Mouse (Mus musculus): ENCODE results near the gene Bicral. TPM values are rescaled to one million over a fixed set of nuclear protein-coding genes. Genes with fewer than 3 reads are reported as not detected.

Gene Bicral
- total and polyA plus RNA-seq, 3 experiments = 3.0 to 7.4 (median 5.9) TPM

DNA sequence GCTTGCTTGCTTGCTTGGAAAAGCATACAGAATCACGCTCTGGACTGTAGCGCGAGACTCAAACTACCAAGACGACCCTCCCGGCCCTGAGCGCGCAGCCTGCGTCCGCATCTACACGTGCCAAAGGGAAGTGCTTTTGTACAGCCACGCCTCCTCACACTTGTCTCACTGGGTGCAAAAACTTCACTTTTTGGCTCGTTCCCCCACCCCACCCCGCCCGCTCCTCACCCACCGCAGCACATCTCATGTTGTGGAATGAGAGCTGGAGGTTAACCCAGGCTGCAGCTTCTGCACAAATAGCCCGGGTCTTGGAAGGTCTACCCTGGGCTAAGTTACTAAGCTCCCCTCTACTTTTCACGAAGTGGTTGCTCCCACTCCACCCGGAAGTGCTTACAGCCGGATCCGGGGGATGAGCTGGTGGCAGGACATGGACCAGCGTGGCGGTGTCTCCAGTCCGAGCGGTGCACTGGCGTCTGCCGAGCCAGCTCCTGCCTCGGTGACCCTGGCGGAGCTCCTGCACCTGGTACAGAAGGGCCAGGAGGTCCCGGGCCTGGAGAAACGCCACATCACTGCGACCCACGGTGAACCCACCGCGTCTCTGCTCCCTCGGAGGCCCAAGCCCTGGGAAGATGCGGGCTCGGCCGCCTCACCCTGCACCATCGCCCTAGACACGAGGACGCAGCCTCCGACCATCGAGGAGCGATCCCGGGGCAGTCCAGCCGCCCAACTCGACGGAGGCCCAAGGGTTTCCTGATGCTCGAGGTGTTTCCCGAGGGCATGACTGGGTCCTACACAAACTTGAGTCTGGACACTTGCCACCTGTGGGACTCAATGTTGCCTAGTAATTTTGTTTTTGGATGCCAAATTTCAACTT, 85.6 kb downstream of the Bicral start, which contains the start of gene 2310039H08Rik:
TSS of gene 2310039H08Rik (plus strand) at position 232 of the 874 bp plus-strand sequence.
- Histone ChIP-seq H3K79me2 (replicated peaks; ENCODE audit: control insufficient read depth, extremely low read depth, insufficient read depth, poor library complexity, severe bottlenecking) (no peaks in the 10 kb centered on the region; the same call in 1 of the 2 replicates), H3K4me3 (replicated peaks in 1 of 3; ENCODE audit: low read depth in 2 of 3, low read length in 2 of 3, poor library complexity in 1 of 3) (peak within 1 kb of the TSS; percentile 67 to 88 (median 86))

GRCm38 (mm10) chr17:46772038-46772403, 86.3 kb downstream of the Bicral start:
- dilution Hi-C loops (cut with MboI; ENCODE audit: extremely low pct_ligation_motif_present, extremely low pct_unique_long_range_greater_than_20kb, low sequenced_read_pairs) = no loop called here
- H3K9me3 ChIP-seq (replicated peaks; ENCODE audit: low read length) = no peaks in the 10 kb centered on the region
- in situ Hi-C loops (cut with MboI; ENCODE audit: low pct_ligation_motif_present, low pct_unique_long_range_greater_than_20kb, low sequenced_read_pairs) = loop anchor here (5.0 kb wide), 2 partner anchors 35 to 120 kb away; partner anchors contain the start of gene Cul7
- H3K4me1 ChIP-seq (ENCODE audit: control insufficient read depth in 1 of 2, insufficient read depth in 2 of 2) = peaks cover 8 to 28% of the 10 kb centered on the region in 2 experiments
- H3K79me2 ChIP-seq (replicated peaks; ENCODE audit: control insufficient read depth, extremely low read depth, insufficient read depth, poor library complexity, severe bottlenecking) = no peaks in the 10 kb centered on the region; the same call in 1 of the 2 replicates
- TF ChIP-seq MAZ (IDR thresholded peaks at IDR 0.05; ENCODE audit: low read depth, low read length) (0 out of 2 replicates have a peak, but pooled peaks have one; percentile 0), HCFC1 (IDR thresholded peaks at IDR 0.05; ENCODE audit: low read depth, low read length) (no peak)
- peaks cover 21 to 26% of the 10 kb centered on the region in 2 experiments for H3K36me3 ChIP-seq (replicated peaks in 1 of 2; ENCODE audit: control insufficient read depth in 1 of 2, insufficient read depth in 1 of 2, low read length in 1 of 2)
- H3K4me3 ChIP-seq (replicated peaks in 1 of 3; ENCODE audit: low read depth in 2 of 3, low read length in 2 of 3, poor library complexity in 1 of 3) = peak overlapping the region; percentile 67 to 88 (median 86)
- DNase-seq (ENCODE audit: extremely low read depth) = no peak
- no peaks in the 10 kb centered on the region for H3K27me3 ChIP-seq (replicated peaks)
- H3K4me2 ChIP-seq (ENCODE audit: insufficient read depth, low read depth, poor library complexity, severe bottlenecking) = peak overlapping the region; percentile 64
- H3K27ac ChIP-seq (ENCODE audit: insufficient read depth, low read depth) = peak overlapping the region; percentile 85; the same call in 1 of the 2 replicates
- peak overlapping the region; percentile 64; the same call in 1 of the 2 replicates for H3K9ac ChIP-seq (ENCODE audit: insufficient read depth, low read depth)

More for the DNA sequence above, 85.6 kb downstream of the Bicral start, which contains the start of gene 2310039H08Rik:
- Histone ChIP-seq H3K36me3 (replicated peaks in 1 of 2; ENCODE audit: control insufficient read depth in 1 of 2, insufficient read depth in 1 of 2, low read length in 1 of 2) (peaks cover 27 to 32% of the 10 kb centered on the region in 2 experiments), H3K4me1 (ENCODE audit: control insufficient read depth in 1 of 2, insufficient read depth in 2 of 2) (peaks cover 8 to 27% of the 10 kb centered on the region in 2 experiments), H3K9ac (ENCODE audit: insufficient read depth, low read depth) (peak within 1 kb of the TSS; percentile 64), H3K27me3 (replicated peaks) (no peaks in the 10 kb centered on the region), H3K9me3 (replicated peaks; ENCODE audit: low read length) (no peaks in the 10 kb centered on the region), H3K4me2 (ENCODE audit: insufficient read depth, low read depth, poor library complexity, severe bottlenecking) (peak within 1 kb of the TSS; percentile 87), H3K27ac (ENCODE audit: insufficient read depth, low read depth) (peak within 1 kb of the TSS; percentile 85)
- in situ Hi-C loops (cut with MboI; ENCODE audit: low pct_ligation_motif_present, low pct_unique_long_range_greater_than_20kb, low sequenced_read_pairs) (loop anchor here (5.0 kb wide), 2 partner anchors 35 to 120 kb away; partner anchors contain the start of gene Cul7), dilution Hi-C loops (cut with MboI; ENCODE audit: extremely low pct_ligation_motif_present, extremely low pct_unique_long_range_greater_than_20kb, low sequenced_read_pairs) (no loop called here)
- DNase-seq (ENCODE audit: extremely low read depth) = peak; percentile 91
- 0 out of 2 replicates have a peak, but pooled peaks have one; percentile 19 for TF ChIP-seq ETS1 (conservative IDR thresholded peaks at IDR 0.05; ENCODE audit: low read depth, low read length)
- 0 out of 2 replicates have a peak, but pooled peaks have one; percentile 29 for TF ChIP-seq RCOR1 (conservative IDR thresholded peaks at IDR 0.05; ENCODE audit: low read depth, low read length)
- peak; percentile 97 for TF ChIP-seq SIN3A (IDR thresholded peaks at IDR 0.05; ENCODE audit: low read length)
- no peak for TF ChIP-seq RAD21 (IDR thresholded peaks at IDR 0.05; ENCODE audit: low read depth, low read length)
- TF ChIP-seq EP300 (IDR thresholded peaks at IDR 0.05; ENCODE audit: low read length) = no peak; the same call in 1 of the 2 replicates
- TF ChIP-seq E2F4 (IDR thresholded peaks at IDR 0.05; ENCODE audit: insufficient replicate concordance, low read depth, low read length) = 0 out of 2 replicates have a peak, but pooled peaks have one; percentile 3
- TF ChIP-seq MEF2A (IDR thresholded peaks at IDR 0.05; ENCODE audit: borderline replicate concordance, low read depth, low read length) = 0 out of 2 replicates have a peak, but pooled peaks have one; percentile 33
- TF ChIP-seq ZKSCAN1 (IDR thresholded peaks at IDR 0.05; ENCODE audit: borderline replicate concordance, low read depth, low read length) = no peak
- no peak for TF ChIP-seq JUN (IDR thresholded peaks at IDR 0.05; ENCODE audit: insufficient read depth, low read depth, low read length)
- TF ChIP-seq MAZ (IDR thresholded peaks at IDR 0.05; ENCODE audit: low read depth, low read length) = no peak
- TF ChIP-seq GABPA (IDR thresholded peaks at IDR 0.05; ENCODE audit: insufficient replicate concordance, low read depth, low read length) = no peak
- peak; percentile 77; the same call in 1 of the 2 replicates for TF ChIP-seq KAT2A (IDR thresholded peaks at IDR 0.05; ENCODE audit: insufficient replicate concordance, low read length)
- TF ChIP-seq PAX5 (IDR thresholded peaks at IDR 0.05; ENCODE audit: low read length) = no peak
- TF ChIP-seq MAFK (IDR thresholded peaks at IDR 0.05; ENCODE audit: insufficient replicate concordance, low read length) = 0 out of 2 replicates have a peak, but pooled peaks have one; percentile 12
- TF ChIP-seq CHD2 (IDR thresholded peaks at IDR 0.05; ENCODE audit: low read length) = peak; percentile 67
- no peak for TF ChIP-seq JUND (conservative IDR thresholded peaks at IDR 0.05; ENCODE audit: low read depth, low read length)
- TF ChIP-seq IRF4 (IDR thresholded peaks at IDR 0.05; ENCODE audit: low read depth, low read length) = peak; percentile 26; the same call in 1 of the 2 replicates
- peak; percentile 83 for TF ChIP-seq HCFC1 (IDR thresholded peaks at IDR 0.05; ENCODE audit: low read depth, low read length)
- TF ChIP-seq CHD1 (IDR thresholded peaks at IDR 0.05; ENCODE audit: low read depth, low read length) = peak; percentile 95; the same call in 1 of the 2 replicates
- TF ChIP-seq CTCF (conservative IDR thresholded peaks at IDR 0.05 in 1 of 2, IDR thresholded peaks at IDR 0.05 in 1 of 2; ENCODE audit: low read depth in 2 of 2, low read length in 2 of 2) = no peak
- TF ChIP-seq BHLHE40 (IDR thresholded peaks at IDR 0.05; ENCODE audit: low read depth, low read length) = peak; percentile 98
- no peak; the same call in 1 of the 2 replicates for TF ChIP-seq ZNF384 (IDR thresholded peaks at IDR 0.05; ENCODE audit: low read depth, low read length)
- TF ChIP-seq USF1 (IDR thresholded peaks at IDR 0.05; ENCODE audit: low read depth, low read length) = no peak
- TF ChIP-seq ELF1 (IDR thresholded peaks at IDR 0.05; ENCODE audit: low read depth, low read length) = peak; percentile 88
- TF ChIP-seq UBTF (IDR thresholded peaks at IDR 0.05; ENCODE audit: low read depth, low read length) = peak; percentile 56; the same call in 1 of the 2 replicates
- TF ChIP-seq USF2 (conservative IDR thresholded peaks at IDR 0.05; ENCODE audit: low read depth, low read length) = no peak; the same call in 1 of the 2 replicates
- TF ChIP-seq NRF1 (IDR thresholded peaks at IDR 0.05; ENCODE audit: low read depth, low read length) = peak; percentile 44
- TF ChIP-seq ZMIZ1 (IDR thresholded peaks at IDR 0.05; ENCODE audit: low read depth, low read length) = peak; percentile 95
- TF ChIP-seq MYC (IDR thresholded peaks at IDR 0.05; ENCODE audit: low read depth, low read length) = peak; percentile 94
- TF ChIP-seq TBP (conservative IDR thresholded peaks at IDR 0.05; ENCODE audit: low read depth, low read length) = peak; percentile 79
- TF ChIP-seq MXI1 (IDR thresholded peaks at IDR 0.05; ENCODE audit: low read depth, low read length) = peak; percentile 96
- TF ChIP-seq SMC3 (IDR thresholded peaks at IDR 0.05; ENCODE audit: low read depth, low read length) = peak; percentile 5; the same call in 1 of the 2 replicates
- TF ChIP-seq MAX (IDR thresholded peaks at IDR 0.05; ENCODE audit: low read length) = peak; percentile 88
- peak; percentile 87 for TF ChIP-seq TCF12 (IDR thresholded peaks at IDR 0.05; ENCODE audit: low read depth, low read length)
- peak; percentile 87 for TF ChIP-seq NELFE (IDR thresholded peaks at IDR 0.05; ENCODE audit: low read depth, low read length)
- TF ChIP-seq POLR2A (IDR thresholded peaks at IDR 0.05; ENCODE audit: low read depth, low read length) = peak; percentile 92
